Mouse (Mus musculus) layer of hippocampus, postnatal 10 days (tissue): Measurements from ENCODE around the gene Tk1. TPM values are rescaled to one million over a fixed set of nuclear protein-coding genes. Genes with fewer than 3 reads are reported as not detected.
A peak's percentile ranks its signal among the peaks of the same experiment; 100 is the strongest.

Experiments
- DNase-seq, 2 experiments: peaks; one replicate each; pipeline ENCODE4 v3.0.0; 2021; ENCODE audit warnings: low spot score in 2 of 2
- long read RNA-seq: library from polyadenylated mRNA; stranded (forward); transcript quantifications from one replicate; pipeline ENCODE4 v2.0.0, GENCODE M21; 2023
- total RNA-seq, 2 experiments: library from RNA; stranded (reverse); gene quantifications; 2 replicates each; pipeline ENCODE4 v1.2.3; 2021

Tk1 gene
- 1 to 10 TPM; 5.4 TPM for total RNA-seq
- long read RNA-seq, transcript Tk1-201 (7 exons, 1,440 nt) = major isoform, 6 of 8 reads
- long read RNA-seq, partial matches to known transcripts = 0 of 8 reads
- long read RNA-seq, other reads (novel, unspliced or antisense) = 1 of 8 reads

GRCm38 (mm10) chr11:117825333-117826101 lies at the start of gene Tk1, which contains the start of gene Afmid:
Gene Tk1, minus strand, starts transcription at chr11:117826092.
Gene Afmid, plus strand, starts transcription at chr11:117825924.
- peak; percentile 54 to 59 for DNase-seq

DNA sequence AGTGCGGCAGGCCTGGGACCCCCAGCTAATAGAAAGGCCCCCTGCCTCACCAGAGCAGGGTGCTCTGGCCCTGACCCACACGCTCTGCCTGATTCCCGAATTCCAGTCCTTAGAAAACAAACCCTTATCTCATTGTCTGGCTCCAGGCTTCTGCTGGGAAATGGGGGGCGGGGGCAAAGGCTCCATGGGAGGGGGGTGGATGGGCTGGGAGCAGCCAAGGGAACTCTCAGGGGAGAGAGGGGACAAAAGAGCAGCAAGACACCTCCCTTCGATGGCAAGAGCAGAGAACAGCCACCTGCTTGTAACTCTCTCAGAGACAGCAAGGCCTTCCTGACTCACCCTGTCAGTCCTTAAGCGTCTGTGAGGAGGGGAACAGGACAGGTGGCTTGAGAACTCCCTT lies 49.8 kb upstream of the Tk1 start:
- DNase-seq = no peak

GRCm38 (mm10) chr11:117874419-117874818 lies 48.5 kb upstream of the Tk1 start:
- no peak for DNase-seq

DNA sequence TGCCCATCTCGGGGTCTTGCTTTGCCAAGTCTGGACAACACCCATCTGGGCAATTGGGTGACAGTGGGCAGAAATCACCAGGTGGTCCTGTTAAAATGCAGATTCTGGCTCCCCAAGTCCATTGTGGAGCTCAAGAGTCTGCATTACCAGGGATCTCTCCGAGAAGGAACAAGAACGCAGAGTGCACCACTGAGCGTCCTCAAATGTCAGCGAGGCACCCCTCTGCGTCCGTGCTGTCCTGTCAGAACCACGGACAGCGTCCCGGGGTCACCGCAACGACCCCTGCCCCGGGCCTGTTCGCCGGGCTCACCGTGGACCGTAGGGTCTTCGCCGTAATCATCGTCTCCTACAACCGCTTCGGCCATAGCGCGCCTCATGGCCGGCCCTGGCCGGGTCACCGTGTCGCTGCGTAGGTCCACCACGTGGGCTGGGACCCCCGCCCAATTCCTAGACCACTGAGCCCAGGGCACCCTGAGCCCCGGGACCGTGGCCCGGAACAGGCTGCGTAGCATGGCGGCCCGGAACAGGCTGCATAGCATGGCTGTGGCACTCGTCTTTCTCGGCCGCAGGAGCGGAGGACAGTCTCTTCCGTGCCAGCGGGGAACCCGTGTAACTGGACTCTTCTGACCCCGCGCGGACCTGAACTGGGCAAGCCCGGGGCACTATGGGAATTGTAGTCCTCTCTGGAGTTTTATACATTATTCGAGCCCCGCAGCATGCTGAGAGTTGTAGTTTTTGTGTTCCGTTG lies 47.1 kb upstream of the Tk1 start, which contains the start of gene Tha1:
Tha1 (minus strand) TSS at position 621 of the 748 bp plus-strand sequence.
- peak; percentile 68 to 76 for DNase-seq

DNA sequence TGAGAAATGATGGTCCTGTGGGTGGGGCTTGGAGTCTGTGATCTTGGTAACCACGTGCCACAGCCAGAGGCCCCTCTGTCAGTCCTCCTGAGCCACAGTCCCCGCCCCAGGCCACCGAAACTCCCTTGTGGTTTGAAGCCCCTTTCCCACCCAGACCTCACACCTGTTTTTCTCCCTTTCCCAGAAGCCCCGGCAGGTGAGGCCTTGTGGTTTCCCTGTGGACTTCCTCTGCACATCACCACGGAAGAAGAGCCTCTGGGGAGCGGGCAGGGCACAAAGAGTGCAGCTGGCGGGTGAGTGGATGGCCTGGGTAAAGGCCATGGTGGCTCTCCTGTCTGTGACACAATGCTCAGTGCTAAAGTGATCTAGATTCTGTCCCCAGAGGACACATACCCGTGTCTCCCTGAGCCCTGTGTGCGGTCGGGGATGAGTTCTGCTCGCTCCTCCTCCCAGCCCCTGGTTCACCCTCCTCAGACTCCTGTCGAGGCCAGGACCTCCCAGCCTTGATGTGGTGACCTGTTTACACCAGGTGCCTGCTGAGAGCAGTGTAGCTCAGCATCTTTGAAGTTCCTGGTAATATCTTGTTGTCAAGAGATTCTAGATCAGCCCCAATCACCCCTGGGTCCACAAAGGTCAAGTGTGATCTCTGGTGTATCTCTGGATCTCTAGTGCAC lies 46.2 kb upstream of the Tk1 start:
- no peak for DNase-seq

GRCm38 (mm10) chr11:117871376-117871775 lies 45.5 kb upstream of the Tk1 start:
- no peak for DNase-seq

GRCm38 (mm10) chr11:117870688-117871365 lies 44.9 kb upstream of the Tk1 start:
- peak; percentile 82 to 86 for DNase-seq

DNA sequence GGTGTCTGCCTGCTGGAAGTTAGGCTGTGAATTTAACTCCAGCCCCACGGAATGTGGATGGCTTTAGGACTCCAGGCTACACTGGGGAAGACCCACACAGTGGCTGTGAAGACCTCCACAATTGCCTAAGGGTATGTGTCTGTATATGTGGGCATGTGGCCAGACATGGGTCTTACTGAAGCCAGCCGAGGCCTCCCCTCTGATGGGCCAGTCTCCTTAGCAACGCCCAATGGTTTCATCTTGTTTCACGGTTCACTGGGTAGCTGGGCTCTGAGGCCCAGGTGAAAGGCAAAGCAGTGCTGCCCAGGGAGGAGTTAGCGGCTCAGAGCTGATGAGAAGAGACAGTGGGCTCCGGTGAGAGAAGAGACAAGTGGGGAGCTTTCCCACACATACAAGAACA lies 40.1 kb upstream of the Tk1 start:
- no peak for DNase-seq

DNA sequence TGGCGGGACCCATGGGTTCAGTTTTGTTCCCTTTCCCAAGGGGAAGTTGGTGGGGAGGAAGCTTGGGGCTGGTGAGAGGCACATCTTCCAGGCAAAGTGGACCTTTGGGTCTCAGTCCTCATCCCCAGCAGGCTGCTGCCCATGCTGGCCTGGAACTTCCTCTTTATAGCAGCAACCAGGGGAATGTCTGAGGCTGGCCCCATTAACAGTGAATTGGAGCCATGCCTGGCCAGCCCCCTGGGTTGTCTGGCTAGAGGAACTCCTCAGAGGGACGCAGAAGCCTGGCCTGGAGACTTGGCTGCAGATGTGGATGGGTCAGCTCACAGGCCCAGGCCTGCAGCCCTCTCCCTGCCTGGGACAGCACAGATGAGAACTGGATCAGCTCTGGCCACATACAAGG lies 38.9 kb upstream of the Tk1 start:
- no peak for DNase-seq

DNA sequence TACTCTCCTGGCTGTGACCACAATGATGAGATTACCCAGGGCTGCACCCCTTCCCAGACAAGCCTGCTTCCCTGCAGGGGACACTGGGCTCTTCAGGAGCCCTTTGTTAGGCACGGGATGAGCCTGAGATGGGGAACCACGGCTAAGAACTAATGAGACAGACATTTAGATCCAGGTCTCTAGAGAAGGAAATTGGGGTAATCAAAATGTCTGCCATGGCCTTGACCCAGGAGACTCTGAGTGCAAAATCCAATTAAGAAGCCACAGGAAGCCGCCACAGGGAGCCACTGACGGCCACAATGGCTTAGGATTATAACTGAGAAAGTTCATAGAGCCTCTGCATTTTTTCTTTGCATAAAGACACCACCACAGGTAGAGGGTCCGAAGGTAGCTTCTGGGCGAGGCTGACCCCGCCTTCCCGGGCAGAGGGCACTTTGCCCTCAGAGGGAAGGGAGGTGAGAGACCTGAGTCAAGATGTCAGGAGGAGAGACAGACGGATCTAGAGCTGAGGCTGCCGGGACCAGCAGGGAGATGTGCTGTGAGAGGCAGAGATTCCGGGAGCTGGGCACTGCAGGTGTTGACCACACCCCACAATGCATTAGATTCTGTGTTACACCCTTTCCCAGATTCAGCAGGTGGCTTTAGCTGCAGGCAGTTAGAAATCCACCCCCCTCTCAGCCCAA lies 37.4 kb upstream of the Tk1 start:
- no peak for DNase-seq

DNA sequence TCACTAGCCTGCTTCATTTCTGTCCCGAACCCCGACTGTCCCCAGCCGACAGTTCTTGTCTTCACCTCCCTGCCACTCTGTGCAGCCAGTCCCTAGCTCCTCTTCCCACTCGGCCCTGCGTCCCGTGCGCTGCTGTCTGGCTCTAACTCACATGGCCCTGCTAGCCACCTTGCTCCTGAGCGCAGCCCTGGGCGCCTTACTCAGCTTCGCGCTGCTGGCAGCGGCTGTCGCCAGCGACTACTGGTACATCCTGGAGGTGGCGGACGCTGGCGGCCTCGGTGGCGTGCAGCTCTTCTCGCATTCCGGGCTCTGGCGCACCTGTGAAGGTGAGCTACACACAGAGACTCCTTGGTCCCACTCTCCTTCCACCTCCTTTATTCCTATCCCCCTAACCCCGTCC lies 34.7 kb upstream of the Tk1 start, which contains the start of gene Tmem235:
Tmem235 (plus strand) TSS at position 152 of the 400 bp plus-strand sequence.
- DNase-seq = no peak

- no peak for DNase-seq
Measured at GRCm38 (mm10) chr11:117858392-117858791, 32.5 kb upstream of the Tk1 start.

DNA sequence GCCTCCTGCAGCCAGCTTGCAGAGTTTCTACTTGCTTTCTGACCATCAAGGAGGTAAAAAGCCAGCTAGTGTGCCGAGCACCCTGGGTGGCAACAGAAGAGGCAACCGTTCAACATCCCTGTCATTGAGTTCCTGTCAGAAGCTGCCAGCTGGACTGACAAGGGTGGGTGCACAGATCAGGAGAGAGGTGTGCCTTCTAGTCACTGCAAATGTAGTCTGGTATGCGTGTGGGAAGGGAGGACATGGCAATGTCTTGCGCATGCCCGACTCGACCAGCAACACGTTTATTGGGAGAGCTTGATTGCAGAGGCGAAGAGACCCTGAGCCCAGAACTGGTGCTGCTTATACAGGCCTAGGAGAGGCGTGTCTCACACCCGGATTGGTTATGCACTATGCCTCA lies 31.6 kb upstream of the Tk1 start:
- no peak for DNase-seq

DNA sequence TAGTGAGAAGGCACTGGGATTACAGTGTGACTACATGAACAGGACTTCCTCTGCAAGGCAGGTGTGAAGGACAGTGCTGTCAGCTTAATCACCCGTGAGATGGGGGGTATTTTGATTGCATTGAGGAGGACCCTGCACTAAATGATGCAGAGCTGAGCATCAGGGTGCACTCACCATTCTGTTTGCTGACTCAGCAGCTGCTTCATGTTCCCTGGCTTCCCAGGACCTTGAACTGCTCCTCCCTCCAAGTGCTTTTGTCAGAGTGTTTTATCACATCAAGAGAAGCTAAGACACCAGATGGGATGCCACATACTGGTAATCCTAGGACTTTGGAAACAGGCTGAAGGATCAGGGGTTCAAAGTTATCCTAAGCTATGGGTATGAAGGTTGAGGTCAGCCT lies 30.1 kb upstream of the Tk1 start:
- no peak for DNase-seq

- no peak for DNase-seq
Measured at GRCm38 (mm10) chr11:117855360-117855759, 29.5 kb upstream of the Tk1 start.

- no peak for DNase-seq
Measured at GRCm38 (mm10) chr11:117854241-117854640, 28.3 kb upstream of the Tk1 start.

DNA sequence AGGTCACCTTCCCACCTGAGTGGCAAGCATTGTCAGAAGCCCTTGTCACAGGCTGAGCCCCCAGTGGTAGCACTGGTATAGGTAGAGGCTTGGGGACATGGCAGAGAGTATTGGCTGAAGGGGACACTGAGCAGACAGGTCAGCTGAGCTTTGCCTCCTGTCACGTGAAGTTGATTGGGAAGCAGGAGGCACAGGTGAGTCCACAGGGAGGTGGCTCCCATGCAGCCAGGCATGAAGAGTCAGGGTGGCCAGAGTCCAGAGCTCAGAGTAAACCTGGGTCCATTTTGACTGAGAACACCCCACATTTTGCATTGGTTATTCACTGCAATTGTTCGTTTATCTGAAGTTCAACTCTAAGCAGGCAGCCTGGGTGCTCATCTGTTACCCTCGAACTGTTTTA lies 27.0 kb upstream of the Tk1 start:
- no peak for DNase-seq

DNA sequence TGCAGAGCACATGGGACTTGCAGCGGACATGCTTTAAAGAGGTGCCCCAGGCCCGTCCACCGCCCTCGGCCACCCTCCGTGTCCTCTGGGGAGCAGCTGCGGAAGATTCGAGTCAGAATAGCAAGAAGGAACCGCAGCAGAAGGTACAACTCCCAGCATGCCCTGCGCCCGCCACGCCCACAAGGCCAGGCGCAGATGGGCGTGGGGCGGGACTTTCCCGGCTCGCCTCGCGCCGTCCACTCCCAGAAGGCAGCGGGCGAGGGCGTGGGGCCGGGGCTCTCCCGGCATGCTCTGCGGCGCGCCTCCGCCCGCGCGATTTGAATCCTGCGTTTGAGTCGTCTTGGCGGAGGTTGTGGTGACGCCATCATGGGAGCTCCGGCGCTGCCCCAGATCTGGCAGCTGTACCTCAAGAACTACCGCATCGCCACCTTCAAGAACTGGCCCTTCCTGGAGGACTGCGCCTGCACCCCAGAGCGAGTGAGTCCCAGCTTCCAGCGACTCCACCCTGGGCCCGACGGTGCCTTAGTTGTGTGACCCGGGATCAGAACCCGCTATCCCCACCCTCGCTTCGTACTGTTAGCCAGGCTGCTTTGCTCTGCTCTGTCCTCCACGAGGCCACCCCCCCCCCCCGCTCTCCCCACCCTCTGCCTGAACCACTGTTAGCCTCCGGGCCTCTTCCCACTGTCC lies 23.2 kb upstream of the Tk1 start, which contains the start of gene Birc5:
Birc5 (plus strand) TSS at position 267 of the 687 bp plus-strand sequence.
- peak; percentile 92 to 97 for DNase-seq

DNA sequence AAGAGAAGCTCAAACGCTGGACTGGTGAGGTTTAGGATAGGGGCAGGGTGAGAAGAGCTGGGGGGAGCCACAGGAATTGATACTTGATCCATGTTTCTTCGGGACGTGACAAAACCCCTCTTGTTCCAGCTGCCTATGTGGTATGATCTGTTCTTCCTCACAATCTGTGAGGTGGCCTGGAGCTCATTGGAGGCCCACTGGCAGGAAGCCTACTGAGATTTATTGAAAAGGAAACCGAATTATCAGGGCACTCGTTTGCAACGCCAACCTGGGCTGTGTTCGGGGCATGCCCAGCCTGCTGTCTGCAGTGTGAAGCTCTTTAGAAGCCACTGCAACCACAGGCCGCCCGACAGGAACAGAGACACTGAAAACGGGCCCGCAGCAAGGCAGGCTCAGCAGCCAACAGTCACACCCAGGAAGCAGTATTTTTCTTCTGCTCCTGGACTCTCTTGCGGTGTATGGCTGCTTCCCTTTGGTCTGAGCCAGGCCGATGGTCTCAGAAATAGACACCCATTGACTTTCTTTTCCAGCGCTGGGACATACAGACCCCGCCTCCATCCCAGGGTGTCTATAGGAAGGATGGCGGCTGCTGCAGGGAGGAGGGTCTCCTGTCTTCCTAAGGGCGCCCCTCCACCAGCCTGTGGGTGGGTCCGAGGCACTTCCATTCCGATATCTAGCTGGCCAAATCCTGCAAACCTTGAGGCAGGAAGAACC lies 22.5 kb upstream of the Tk1 start:
- peak in 1 of 2 experiments; percentile 55 for DNase-seq
